ENCODE assay signal across 8 mouse cellular contexts in the genomic region with DNA sequence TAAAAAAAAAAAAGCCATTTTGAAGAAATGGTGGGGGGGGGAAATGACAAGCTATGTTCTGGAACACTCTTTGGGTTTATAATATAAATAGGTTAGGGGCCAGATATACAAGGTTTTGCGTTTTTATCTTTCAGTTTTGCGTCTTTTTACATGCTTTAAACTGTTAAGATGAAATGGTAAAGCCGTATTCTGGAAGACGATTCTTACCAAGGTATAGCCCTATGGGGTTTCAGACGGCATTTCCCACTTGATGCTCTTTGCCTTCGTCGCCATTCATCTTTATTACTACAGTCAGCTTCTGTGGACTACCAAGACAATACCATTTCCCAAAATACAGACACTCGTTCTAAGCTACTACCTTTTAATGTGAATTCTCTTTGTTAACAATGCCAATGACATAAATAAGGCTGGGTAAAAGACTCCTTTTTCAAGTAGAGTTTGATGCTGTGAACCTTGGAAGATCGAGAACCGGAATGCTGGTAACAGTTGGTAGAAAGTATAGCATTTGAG. TPM values are rescaled to one million over a fixed set of nuclear protein-coding genes. Genes with fewer than 3 reads are reported as not detected.
DNase-seq lines count a peak whose midpoint lies in the region; ATAC-seq lines count a peak whose summit lies in the region.

No protein-coding gene starts in this region.

- peak; percentile 24 for DNase-seq in CD4-positive, CD25-positive, alpha-beta regulatory T cell, adult 2 months (ENCODE audit: low read depth, low spot score)
- no peak for DNase-seq in cerebellum, adult 18-20 months
- no peak for DNase-seq in spleen, adult 18-20 months

- H3K9ac ChIP-seq in limb, embryonic 13.5 days, result peak overlapping the region; percentile 92
- H3K9ac ChIP-seq in stomach, embryonic 16.5 days (ENCODE audit: low read length), result peak overlapping the region; percentile 91

- H3K4me2 ChIP-seq in limb, embryonic 13.5 days (replicated peaks), result peak overlapping the region; percentile 79
- H3K4me2 ChIP-seq in stomach, embryonic 16.5 days (ENCODE audit: low read depth, low read length), result peak overlapping the region; percentile 68

- H3K4me3 ChIP-seq in megakaryocyte, embryonic 14.5 days (replicated peaks), result peak overlapping the region; percentile 93
- H3K4me3 ChIP-seq in limb, embryonic 13.5 days, result peak overlapping the region; percentile 89
- H3K4me3 ChIP-seq in stomach, embryonic 16.5 days (replicated peaks; ENCODE audit: low read length), result peak overlapping the region; percentile 77

- ATAC-seq in CD4-positive, CD25-positive, alpha-beta regulatory T cell, adult 4 months, result no peak
- no peak for ATAC-seq in megakaryocyte, adult 5-6 weeks (ENCODE audit: poor library complexity, severe bottlenecking)
- ATAC-seq in limb, embryonic 13.5 days (ENCODE audit: low FRiP score, low read depth), result no peak
- no peak for ATAC-seq in stomach, embryonic 16.5 days (ENCODE audit: insufficient read depth, low FRiP score)

- H3K36me3 ChIP-seq in megakaryocyte, embryonic 14.5 days (replicated peaks; ENCODE audit: low read length), result no peaks in the 10 kb centered on the region
- no peaks in the 10 kb centered on the region for H3K36me3 ChIP-seq in limb, embryonic 13.5 days
- no peaks in the 10 kb centered on the region for H3K36me3 ChIP-seq in stomach, embryonic 16.5 days (ENCODE audit: control insufficient read depth, insufficient read depth, low read length)

- H3K27me3 ChIP-seq in megakaryocyte, embryonic 14.5 days (replicated peaks), result no peaks in the 10 kb centered on the region
- no peaks in the 10 kb centered on the region for H3K27me3 ChIP-seq in limb, embryonic 13.5 days
- H3K27me3 ChIP-seq in stomach, embryonic 16.5 days (ENCODE audit: control insufficient read depth, insufficient read depth, low read length), result no peaks in the 10 kb centered on the region

- no peaks in the 10 kb centered on the region for H3K9me3 ChIP-seq in megakaryocyte, embryonic 14.5 days
- H3K9me3 ChIP-seq in limb, embryonic 13.5 days, result no peaks in the 10 kb centered on the region
- no peaks in the 10 kb centered on the region for H3K9me3 ChIP-seq in stomach, embryonic 16.5 days (replicated peaks; ENCODE audit: control insufficient read depth, low read length)

- H3K27ac ChIP-seq in limb, embryonic 13.5 days, result no peak overlapping the region
- peak overlapping the region; percentile 100 for H3K27ac ChIP-seq in stomach, embryonic 16.5 days (ENCODE audit: low read length)

- peaks cover 17% of the 10 kb centered on the region for H3K4me1 ChIP-seq in megakaryocyte, embryonic 14.5 days
- H3K4me1 ChIP-seq in limb, embryonic 13.5 days, result peaks cover 21% of the 10 kb centered on the region
- H3K4me1 ChIP-seq in stomach, embryonic 16.5 days (ENCODE audit: control insufficient read depth, insufficient read depth, low read length), result peaks cover 11% of the 10 kb centered on the region

- 17% methylated on average over 10 of the region's 10 CpGs for WGBS in limb, embryonic 13.5 days
- 14% methylated on average over 10 of the region's 10 CpGs for WGBS in stomach, embryonic 16.5 days

RNA-seq across cellular contexts. Expression of a gene that starts 1.6 kb away (rescaled TPM):
- 10 to 100 TPM; 14.6 to 15.5 TPM for polyA plus RNA-seq in CD4-positive, CD25-positive, alpha-beta regulatory T cell, adult 4 months (2017; shearing (Covaris generic))
- 0.91 TPM in 1 of 2 replicates, not detected in the other for polyA plus RNA-seq in megakaryocyte, embryonic 14.5 days (2012; ENCODE audit: insufficient read depth, low replicate concordance)
- total RNA-seq in megakaryocyte, adult 5-6 weeks (2015), result 24.0 and 28.4 TPM in 2 replicates
- total RNA-seq in megakaryocyte, adult 5-6 weeks (2017), result 17.3 and 20.8 TPM in 2 replicates
- 14.9 and 16.5 TPM in 2 replicates for polyA plus RNA-seq in limb, embryonic 13.5 days (2015; fragmentation: Nextera tagmentation; extraction: Ambion mirVana)
- 18.2 and 21.2 TPM in 2 replicates for polyA plus RNA-seq in stomach, embryonic 16.5 days (2015; fragmentation: Nextera tagmentation; extraction: Ambion mirVana)
